Mouse (Mus musculus): ENCODE results near the gene Mapt. TPM values are rescaled to one million over a fixed set of nuclear protein-coding genes. Genes with fewer than 3 reads are reported as not detected.

Mapt gene
- polyA plus RNA-seq, 1 experiment from 2014 or later, result 1,075 TPM

DNA sequence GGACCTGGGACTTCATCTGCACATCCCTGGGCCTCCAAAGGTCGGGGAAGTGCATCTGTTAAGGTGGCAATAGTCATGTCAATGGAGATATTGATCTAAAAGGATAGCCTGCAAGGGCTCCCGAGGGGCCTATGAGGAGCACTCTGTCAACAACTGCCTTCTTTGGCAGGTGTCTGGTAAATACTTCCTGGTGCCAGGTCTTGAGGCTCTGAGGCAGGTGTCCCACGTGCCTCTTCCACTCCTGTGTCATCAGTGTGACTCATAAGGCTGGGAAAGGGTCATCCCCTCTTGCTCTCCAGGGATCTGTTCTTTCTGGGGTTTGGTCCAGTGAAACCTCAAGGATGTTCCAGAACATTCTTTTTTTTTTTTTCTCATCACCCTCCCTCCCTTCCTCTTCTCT, 48.3 kb downstream of the Mapt start:
- 73% methylated on average over 3 of the region's 3 CpGs for WGBS
- no peak overlapping the region for H3K9ac ChIP-seq (replicated peaks)

DNA sequence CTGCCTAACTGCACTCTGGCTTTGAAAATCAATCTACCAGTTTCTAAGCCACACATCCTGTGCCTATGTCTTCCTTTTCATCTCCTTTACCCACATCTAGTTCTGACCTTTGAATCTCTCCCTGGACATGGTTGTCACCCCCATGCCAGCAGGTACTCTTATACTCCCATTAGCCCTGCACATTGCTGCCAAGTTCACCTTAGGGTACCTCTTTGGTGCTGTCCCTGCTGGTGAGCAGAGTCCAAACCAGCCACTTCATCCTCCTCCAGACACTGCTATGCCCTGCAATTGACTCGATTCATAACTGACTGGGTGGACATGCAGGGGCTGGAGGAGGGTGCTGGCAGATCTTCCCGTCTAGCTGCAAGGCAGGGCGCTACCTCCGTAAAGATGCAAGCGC, 50.3 kb downstream of the Mapt start:
- Histone ChIP-seq H3K36me3 (peaks cover 38% of the 10 kb centered on the region), H3K4me2 (no peak overlapping the region), H3K4me1 (peaks cover 4% of the 10 kb centered on the region; the same call in 1 of the 2 replicates), H3K4me3 (replicated peaks) (no peak overlapping the region), H3K27ac (replicated peaks) (no peak overlapping the region), H3K9me3 (replicated peaks) (no peaks in the 10 kb centered on the region), H3K9ac (replicated peaks) (no peak overlapping the region), H3K27me3 (replicated peaks) (no peaks in the 10 kb centered on the region)
- ATAC-seq (ENCODE audit: low FRiP score), result no peak
- 79% methylated on average over 5 of the region's 5 CpGs for WGBS

More for the DNA sequence above, 48.3 kb downstream of the Mapt start:
- ATAC-seq (ENCODE audit: low FRiP score), result no peak
- no peak overlapping the region for H3K27ac ChIP-seq (replicated peaks)
- no peak overlapping the region for H3K4me2 ChIP-seq
- H3K4me1 ChIP-seq, result peaks cover 4% of the 10 kb centered on the region; the same call in 1 of the 2 replicates
- H3K36me3 ChIP-seq, result peaks cover 18% of the 10 kb centered on the region
- H3K4me3 ChIP-seq (replicated peaks), result no peak overlapping the region
- H3K27me3 ChIP-seq (replicated peaks), result no peaks in the 10 kb centered on the region
- no peaks in the 10 kb centered on the region for H3K9me3 ChIP-seq (replicated peaks)

DNA sequence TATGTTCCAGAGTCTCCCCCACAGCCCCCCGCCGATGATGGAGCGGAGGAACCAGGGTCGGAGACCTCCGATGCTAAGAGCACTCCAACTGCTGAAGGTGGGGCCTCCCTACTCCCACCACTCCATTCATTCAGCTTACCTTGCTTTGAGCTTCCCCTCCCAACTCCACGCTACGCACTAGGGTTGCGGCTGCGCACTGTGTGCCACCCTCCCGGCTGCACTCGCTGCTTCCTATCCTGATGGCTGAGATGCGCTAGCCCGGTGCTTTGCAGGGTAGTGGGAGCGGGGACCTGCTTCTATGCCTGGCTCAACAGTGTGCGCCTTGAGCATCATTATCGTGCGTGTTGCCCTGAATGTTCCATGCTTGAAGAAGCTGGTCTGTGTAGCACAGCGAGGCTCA, 55.9 kb downstream of the Mapt start:
- ATAC-seq (ENCODE audit: low FRiP score), result no peak
- Histone ChIP-seq H3K4me2 (no peak overlapping the region), H3K36me3 (peaks cover 63% of the 10 kb centered on the region), H3K9ac (replicated peaks) (no peak overlapping the region), H3K27ac (replicated peaks) (no peak overlapping the region), H3K4me1 (peaks cover 10% of the 10 kb centered on the region), H3K9me3 (replicated peaks) (no peaks in the 10 kb centered on the region), H3K4me3 (replicated peaks) (no peak overlapping the region), H3K27me3 (replicated peaks) (no peaks in the 10 kb centered on the region)
- WGBS, result 96% methylated on average over 18 of the region's 18 CpGs

DNA sequence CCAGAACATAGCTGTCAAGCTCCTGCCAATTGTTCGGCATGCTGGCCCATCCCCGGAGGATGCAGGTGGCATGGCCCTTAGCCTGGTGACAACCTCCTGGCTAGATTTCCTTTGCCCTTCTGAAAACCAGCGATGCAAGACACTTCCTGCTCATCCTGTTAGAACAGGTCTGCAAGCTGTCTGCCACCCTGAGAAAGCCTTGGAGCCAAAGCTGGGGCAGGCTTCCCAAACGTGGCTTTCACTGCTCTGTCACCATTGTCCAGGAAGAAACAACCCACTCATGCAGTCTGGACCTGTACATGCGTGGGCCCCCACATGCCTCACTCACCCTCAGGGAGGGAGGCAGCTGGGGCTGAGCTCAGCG, 57.6 kb downstream of the Mapt start:
- H3K36me3 ChIP-seq, result peaks cover 65% of the 10 kb centered on the region

DNA sequence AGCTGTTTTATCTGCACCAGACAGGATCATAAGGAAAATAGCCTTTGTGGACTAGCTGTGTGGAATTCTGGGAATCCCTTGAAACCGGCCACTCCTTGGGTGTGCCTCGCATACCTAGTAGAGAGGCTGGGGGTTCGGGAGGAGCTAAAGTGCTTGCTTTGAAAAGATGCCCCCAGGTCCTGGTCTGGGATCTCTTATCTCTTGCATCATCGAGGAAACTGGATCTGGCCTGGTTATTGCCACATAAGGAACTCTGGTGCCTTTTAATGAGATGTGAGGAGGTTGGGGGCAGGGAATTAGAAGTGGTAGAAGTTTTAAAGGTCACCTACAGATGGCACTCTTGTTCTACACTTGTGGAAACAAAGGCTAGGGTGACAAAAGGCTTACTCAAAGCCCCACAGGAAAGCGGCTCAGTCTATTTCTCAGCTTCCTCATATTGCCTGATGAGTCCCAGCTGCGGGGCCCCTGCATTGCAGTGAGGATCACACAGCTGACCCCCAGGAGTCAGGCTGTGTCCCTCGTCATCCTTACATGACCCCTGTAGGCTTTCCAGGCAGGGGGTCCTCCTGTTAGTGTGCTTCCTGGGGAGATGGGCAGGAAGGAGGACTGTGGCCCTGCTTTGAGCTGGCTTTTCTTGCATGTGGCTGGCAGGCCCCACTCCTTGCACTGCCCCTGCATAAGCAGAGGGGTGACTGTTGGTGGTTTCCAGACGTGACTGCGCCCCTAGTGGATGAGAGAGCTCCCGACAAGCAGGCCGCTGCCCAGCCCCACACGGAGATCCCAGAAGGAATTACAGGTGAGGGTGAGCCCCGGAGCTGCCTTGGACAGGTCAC, 58.2 kb downstream of the Mapt start:
- Histone ChIP-seq H3K27me3 (replicated peaks) (no peaks in the 10 kb centered on the region), H3K4me2 (no peak overlapping the region), H3K27ac (replicated peaks) (peak overlapping the region; percentile 48), H3K9me3 (replicated peaks) (no peaks in the 10 kb centered on the region), H3K4me1 (peaks cover 10% of the 10 kb centered on the region), H3K9ac (replicated peaks) (no peak overlapping the region), H3K4me3 (replicated peaks) (no peak overlapping the region), H3K36me3 (peaks cover 62% of the 10 kb centered on the region)
- WGBS, result 19% methylated on average over 13 of the region's 13 CpGs
- no peak for ATAC-seq (ENCODE audit: low FRiP score)

More for the DNA sequence above, 57.6 kb downstream of the Mapt start:
- no peaks in the 10 kb centered on the region for H3K9me3 ChIP-seq (replicated peaks)
- 0 out of 2 replicates have a peak overlapping the region, but pooled peaks have one; percentile 48 for H3K27ac ChIP-seq (replicated peaks)
- no peak overlapping the region for H3K4me2 ChIP-seq
- no peak overlapping the region for H3K9ac ChIP-seq (replicated peaks)
- peaks cover 10% of the 10 kb centered on the region for H3K4me1 ChIP-seq
- ATAC-seq (ENCODE audit: low FRiP score), result no peak
- H3K27me3 ChIP-seq (replicated peaks), result no peaks in the 10 kb centered on the region
- WGBS, result 53% methylated on average over 6 of the region's 6 CpGs
- no peak overlapping the region for H3K4me3 ChIP-seq (replicated peaks)

DNA sequence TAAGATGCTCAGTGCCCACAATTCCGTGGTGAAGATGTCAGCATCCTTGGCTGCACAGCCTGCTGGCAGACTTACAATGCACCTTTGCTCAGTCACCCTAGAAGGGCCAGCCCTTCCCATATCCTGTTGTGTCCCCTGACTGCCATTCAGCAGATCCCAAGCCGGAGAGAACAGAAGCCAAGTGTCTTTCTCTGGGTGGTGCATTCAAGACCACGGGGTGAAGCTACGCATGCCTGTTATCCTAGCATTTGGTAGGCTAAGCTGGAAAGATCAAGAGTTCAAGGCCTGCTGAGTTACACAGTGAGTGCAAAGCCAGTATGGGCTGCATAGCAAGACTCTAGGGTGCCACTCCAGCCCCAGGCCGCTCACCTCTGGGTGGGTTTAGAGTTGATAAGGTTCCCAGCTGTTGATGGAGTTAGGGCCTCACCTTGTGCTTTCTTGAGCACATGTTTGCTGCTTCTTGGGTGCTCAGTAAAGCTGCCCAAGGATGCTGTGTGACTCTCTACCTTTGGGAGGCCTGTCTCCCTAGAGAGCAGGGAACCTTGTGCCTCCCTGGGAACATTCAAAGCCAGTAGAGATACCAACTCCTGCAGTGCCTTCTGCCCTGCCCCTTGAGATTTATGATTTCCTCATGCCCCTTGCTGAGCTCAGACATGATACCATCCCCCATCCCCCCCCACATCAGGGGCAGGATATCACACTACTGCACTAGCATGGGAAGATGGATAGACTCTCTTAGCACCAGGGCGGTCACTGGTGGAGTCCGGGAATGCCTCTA, 61.4 kb downstream of the Mapt start:
- Histone ChIP-seq H3K4me3 (replicated peaks) (no peak overlapping the region), H3K4me2 (no peak overlapping the region), H3K36me3 (peaks cover 54% of the 10 kb centered on the region), H3K4me1 (peaks cover 14% of the 10 kb centered on the region), H3K9ac (replicated peaks) (no peak overlapping the region), H3K27ac (replicated peaks) (no peak overlapping the region), H3K27me3 (replicated peaks) (no peaks in the 10 kb centered on the region), H3K9me3 (replicated peaks) (no peaks in the 10 kb centered on the region)
- WGBS, result 87% methylated on average over 7 of the region's 7 CpGs
- no peak for ATAC-seq (ENCODE audit: low FRiP score)

DNA sequence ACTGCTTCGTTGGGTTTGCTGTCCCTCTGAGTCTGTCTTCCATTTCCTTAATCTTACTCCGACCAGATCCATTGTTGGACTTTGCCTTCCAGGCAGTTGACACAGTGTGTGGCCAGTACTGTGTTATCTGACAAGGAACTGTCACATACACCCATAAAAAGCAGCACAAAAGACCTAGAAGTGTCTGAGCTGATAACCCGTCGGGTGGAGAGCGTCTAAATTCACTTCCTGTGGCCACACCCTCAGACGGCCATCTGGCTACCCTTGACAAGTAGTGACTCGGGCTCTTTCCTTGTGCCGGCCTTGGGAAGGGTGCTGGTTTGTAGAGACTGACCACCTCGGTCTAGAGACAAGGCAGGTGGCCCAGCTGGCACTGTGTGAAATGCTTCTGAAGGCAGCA, 62.1 kb downstream of the Mapt start:
- ATAC-seq (ENCODE audit: low FRiP score), result no peak
- Histone ChIP-seq H3K4me1 (peaks cover 15% of the 10 kb centered on the region), H3K9me3 (replicated peaks) (no peaks in the 10 kb centered on the region), H3K27ac (replicated peaks) (no peak overlapping the region), H3K36me3 (peaks cover 54% of the 10 kb centered on the region), H3K4me2 (no peak overlapping the region), H3K9ac (replicated peaks) (no peak overlapping the region), H3K4me3 (replicated peaks) (no peak overlapping the region), H3K27me3 (replicated peaks) (no peaks in the 10 kb centered on the region)
- 78% methylated on average over 9 of the region's 9 CpGs for WGBS

DNA sequence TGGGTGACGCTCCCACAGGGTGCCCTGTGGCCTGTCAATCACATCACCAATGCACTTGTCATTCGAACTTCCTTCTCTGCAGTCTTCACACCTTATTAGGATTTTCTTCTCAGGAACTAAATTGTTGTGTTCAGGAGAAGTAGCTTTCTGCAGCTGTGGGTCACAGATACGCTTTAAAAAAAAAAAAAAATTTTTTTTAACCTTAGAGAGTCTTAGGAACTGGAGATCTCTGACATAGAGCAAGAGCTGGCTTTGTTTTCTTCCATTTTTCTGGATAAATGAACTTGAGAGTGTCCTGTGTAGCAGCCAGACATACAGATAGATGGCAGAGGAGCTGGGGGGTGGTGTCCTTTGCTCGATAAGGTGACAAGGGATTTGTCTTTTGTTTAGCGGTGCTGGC, 64.0 kb downstream of the Mapt start:
- no peak overlapping the region for H3K4me2 ChIP-seq
- no peak overlapping the region for H3K4me3 ChIP-seq (replicated peaks)
- no peak for ATAC-seq (ENCODE audit: low FRiP score)
- peaks cover 5% of the 10 kb centered on the region; the same call in 1 of the 2 replicates for H3K4me1 ChIP-seq
- H3K36me3 ChIP-seq, result peaks cover 69% of the 10 kb centered on the region
- H3K9ac ChIP-seq (replicated peaks), result no peak overlapping the region
- WGBS, result 57% methylated on average over 5 of the region's 5 CpGs
- H3K27me3 ChIP-seq (replicated peaks), result no peaks in the 10 kb centered on the region
- H3K27ac ChIP-seq (replicated peaks), result no peak overlapping the region
- no peaks in the 10 kb centered on the region for H3K9me3 ChIP-seq (replicated peaks)

DNA sequence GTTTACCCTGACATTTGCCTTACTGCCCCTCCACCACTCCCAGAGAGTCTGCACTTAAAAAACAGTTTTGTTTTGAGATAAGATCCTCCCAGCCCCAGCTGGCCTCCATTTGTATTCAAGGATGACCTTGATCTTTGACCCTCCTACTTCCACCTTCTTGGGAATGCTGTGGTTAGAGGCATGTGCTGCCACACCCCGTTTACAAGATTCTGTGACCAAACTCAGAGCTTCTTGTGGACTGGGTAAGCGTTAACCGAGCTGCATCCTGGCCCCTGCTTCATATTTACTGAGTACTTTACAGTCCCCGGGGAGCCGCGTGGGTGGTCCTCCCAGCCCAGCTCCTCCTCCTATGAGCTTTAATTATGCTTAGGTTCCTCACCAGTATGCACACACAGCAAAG, 64.5 kb downstream of the Mapt start:
- WGBS, result 40% methylated on average over 6 of the region's 6 CpGs
- no peak overlapping the region for H3K4me2 ChIP-seq
- peaks cover 64% of the 10 kb centered on the region for H3K36me3 ChIP-seq
- no peaks in the 10 kb centered on the region for H3K9me3 ChIP-seq (replicated peaks)
- no peaks in the 10 kb centered on the region for H3K27me3 ChIP-seq (replicated peaks)
- H3K4me3 ChIP-seq (replicated peaks), result no peak overlapping the region
- no peak overlapping the region for H3K27ac ChIP-seq (replicated peaks)
- H3K9ac ChIP-seq (replicated peaks), result no peak overlapping the region
- no peak for ATAC-seq (ENCODE audit: low FRiP score)
- peaks cover 5% of the 10 kb centered on the region; the same call in 1 of the 2 replicates for H3K4me1 ChIP-seq

DNA sequence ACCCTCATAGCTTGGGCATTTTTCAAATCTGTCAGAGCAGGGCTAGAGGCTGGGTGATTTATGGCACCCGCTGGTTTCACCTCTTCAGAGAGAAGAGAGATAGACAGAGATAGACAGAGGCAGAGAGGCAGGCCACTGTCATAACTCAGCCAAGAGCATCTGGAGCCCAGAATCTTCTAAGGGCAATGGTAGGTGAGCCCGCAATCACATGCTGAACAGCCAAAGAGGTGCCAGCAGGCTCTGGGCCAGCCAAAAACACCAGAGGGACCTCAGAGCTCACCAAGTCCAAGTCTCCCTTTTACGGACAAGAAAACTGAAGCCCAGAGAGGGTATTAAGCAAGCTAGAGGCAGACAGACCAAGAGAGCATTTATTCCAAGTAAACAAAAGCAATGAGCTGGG, 66.5 kb downstream of the Mapt start:
- Histone ChIP-seq H3K36me3 (peaks cover 74% of the 10 kb centered on the region), H3K4me3 (replicated peaks) (no peak overlapping the region), H3K4me2 (no peak overlapping the region), H3K9me3 (replicated peaks) (no peaks in the 10 kb centered on the region), H3K4me1 (peaks cover 8% of the 10 kb centered on the region), H3K27ac (replicated peaks) (no peak overlapping the region), H3K9ac (replicated peaks) (no peak overlapping the region), H3K27me3 (replicated peaks) (no peaks in the 10 kb centered on the region)
- no peak for ATAC-seq (ENCODE audit: low FRiP score)
- WGBS, result 90% methylated on average over 3 of the region's 3 CpGs

DNA sequence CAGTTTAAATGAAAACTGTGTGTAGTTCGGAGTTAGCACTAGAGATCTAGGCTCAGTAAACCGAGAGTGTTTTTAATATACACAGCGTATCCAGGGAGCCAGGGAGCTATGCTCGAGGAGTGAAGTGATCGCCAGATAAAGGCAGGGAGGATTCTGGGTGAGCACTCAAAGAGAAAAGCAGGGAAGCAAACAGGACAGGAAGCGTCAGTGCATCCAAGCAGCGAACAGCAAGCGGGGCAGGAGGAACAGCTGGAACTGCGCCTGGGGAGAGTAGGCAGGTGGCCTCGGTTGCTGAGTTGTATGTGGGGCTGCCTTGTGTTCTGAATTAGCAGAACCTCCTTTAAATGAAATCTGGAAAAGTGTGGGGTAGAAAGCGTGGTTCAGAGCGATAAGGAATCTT, 71.4 kb downstream of the Mapt start:
- ATAC-seq (ENCODE audit: low FRiP score), result no peak
- Histone ChIP-seq H3K36me3 (peaks cover 84% of the 10 kb centered on the region), H3K27me3 (replicated peaks) (no peaks in the 10 kb centered on the region), H3K9ac (replicated peaks) (no peak overlapping the region), H3K4me2 (no peak overlapping the region), H3K27ac (replicated peaks) (no peak overlapping the region), H3K4me1 (peaks cover 9% of the 10 kb centered on the region), H3K4me3 (replicated peaks) (no peak overlapping the region), H3K9me3 (replicated peaks) (no peaks in the 10 kb centered on the region)
- 49% methylated on average over 12 of the region's 12 CpGs for WGBS

Measured in neural tube, embryonic 15.5 days (tissue).